Comparison of ENCODE assay signal across 14 mouse cellular contexts in the genomic region with DNA sequence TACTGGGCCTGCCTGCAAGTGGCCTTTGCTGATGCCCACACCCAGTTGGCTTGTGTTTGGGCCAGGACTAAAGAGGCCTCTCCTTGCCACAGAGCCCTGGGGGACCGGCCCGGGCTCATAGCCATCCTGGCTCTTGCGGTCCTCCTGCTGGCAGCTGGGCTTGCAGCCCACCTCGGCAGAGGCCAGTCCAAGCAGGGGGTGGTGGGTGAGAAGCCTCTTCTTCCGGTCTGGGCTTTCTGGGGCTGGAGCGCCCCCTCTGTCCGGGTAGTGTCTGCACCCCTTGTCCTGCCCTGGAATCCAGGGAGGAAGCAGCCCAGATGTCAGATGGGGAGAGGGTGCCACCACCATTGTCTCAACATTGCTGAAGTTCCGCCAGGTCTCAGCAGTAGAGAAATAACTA. TPM values are rescaled to one million over a fixed set of nuclear protein-coding genes. Genes with fewer than 3 reads are reported as not detected.
DNase-seq lines count a peak whose midpoint lies in the region; ATAC-seq and TF ChIP-seq lines count a peak whose summit lies in the region.
"Had no signal": no experiment of that assay in that cellular context is flagged by ENCODE, and none has a peak within 500 bp of the region (broad histone marks: within the 10 kb centered on the region; RNA-seq: fewer than 3 reads in every experiment).

No protein-coding gene starts in this region.

- ATAC-seq in liver, embryonic 12.5 days: no peak
- ATAC-seq: intestine, embryonic 16.5 days had no signal

- H3K9ac ChIP-seq in liver, embryonic 12.5 days: no peak overlapping the region
- H3K9ac ChIP-seq: embryonic facial prominence, embryonic 15.5 days; liver, embryonic 13.5 days; neural tube, embryonic 12.5 days had no signal

- TF ChIP-seq CTCF in thymus, adult 2 months (IDR thresholded peaks at IDR 0.05; ENCODE audit: borderline replicate concordance, control insufficient read depth, extremely low read depth, insufficient read depth, low read length, poor library complexity): no peak

- H3K9me3 ChIP-seq in liver, embryonic 12.5 days (replicated peaks): no peaks in the 10 kb centered on the region
- H3K9me3 ChIP-seq: embryonic facial prominence, embryonic 15.5 days; liver, embryonic 13.5 days; megakaryocyte, embryonic 14.5 days; neural tube, embryonic 12.5 days had no signal

- intact Hi-C loops in left cerebral cortex, postnatal 4 days (cut with DNase I): no loop called here

- H3K4me3 ChIP-seq in thymus, adult 2 months (ENCODE audit: control insufficient read depth, insufficient read depth, low read length): no peak overlapping the region
- no peak overlapping the region for H3K4me3 ChIP-seq in liver, embryonic 12.5 days
- H3K4me3 ChIP-seq: embryonic facial prominence, embryonic 15.5 days; liver, embryonic 13.5 days; megakaryocyte, embryonic 14.5 days; neural tube, embryonic 12.5 days had no signal

- TF ChIP-seq POLR2A in thymus, adult 2 months (IDR thresholded peaks at IDR 0.05; ENCODE audit: control insufficient read depth, extremely low read depth, insufficient read depth, low read length, poor library complexity): no peak

- DNase-seq in frontal cortex, postnatal 10 days (ENCODE audit: low spot score in 2 of 2): peak; percentile 51 to 64
- no peak for DNase-seq in frontal cortex, postnatal 14 days (ENCODE audit: low spot score in 2 of 2)
- peak; percentile 93 for DNase-seq in left cerebral cortex, postnatal 4 days
- DNase-seq in left cerebral cortex, adult 8-10 months (ENCODE audit: low spot score in 2 of 2): no peak
- peak; percentile 44 for DNase-seq in adrenal gland, postnatal 25 days
- DNase-seq in cerebellum, postnatal 25 days: peak; percentile 86 to 87
- no peak for DNase-seq in thymus, adult 2 months
- DNase-seq: liver, embryonic 13.5 days; spleen, adult 18-20 months had no signal

- H3K4me1 ChIP-seq in thymus, adult 2 months (replicated peaks; ENCODE audit: control insufficient read depth, insufficient read depth, low read length): no peaks in the 10 kb centered on the region
- H3K4me1 ChIP-seq in liver, embryonic 12.5 days: no peaks in the 10 kb centered on the region
- H3K4me1 ChIP-seq: embryonic facial prominence, embryonic 15.5 days; liver, embryonic 13.5 days; megakaryocyte, embryonic 14.5 days had no signal

- 82% methylated on average over 8 of the region's 8 CpGs for WGBS in thymus, adult 2 months
- WGBS in liver, embryonic 12.5 days (ENCODE audit: insufficient replicate concordance): 58% methylated on average over 8 of the region's 8 CpGs

- no peaks in the 10 kb centered on the region for H3K36me3 ChIP-seq in thymus, adult 2 months (ENCODE audit: control insufficient read depth, insufficient read depth, low read length)
- H3K36me3 ChIP-seq in liver, embryonic 12.5 days: no peaks in the 10 kb centered on the region
- H3K36me3 ChIP-seq: embryonic facial prominence, embryonic 15.5 days; liver, embryonic 13.5 days had no signal

- no peak overlapping the region for H3K4me2 ChIP-seq in liver, embryonic 12.5 days
- H3K4me2 ChIP-seq: embryonic facial prominence, embryonic 15.5 days; liver, embryonic 13.5 days; neural tube, embryonic 12.5 days had no signal

- H3K27me3 ChIP-seq in thymus, adult 2 months (ENCODE audit: control insufficient read depth, insufficient read depth, low read length): no peaks in the 10 kb centered on the region
- H3K27me3 ChIP-seq in liver, embryonic 12.5 days (replicated peaks): no peaks in the 10 kb centered on the region; the same call in 1 of the 2 replicates
- H3K27me3 ChIP-seq: embryonic facial prominence, embryonic 15.5 days; liver, embryonic 13.5 days; neural tube, embryonic 12.5 days had no signal

- H3K27ac ChIP-seq in thymus, adult 2 months (ENCODE audit: control insufficient read depth, insufficient read depth, low read length): no peak overlapping the region
- no peak overlapping the region for H3K27ac ChIP-seq in liver, embryonic 12.5 days
- H3K27ac ChIP-seq: embryonic facial prominence, embryonic 15.5 days; liver, embryonic 13.5 days; neural tube, embryonic 12.5 days had no signal

RNA-seq across cellular contexts. Expression of gene Lrrn2, which starts 58.9 kb away (rescaled TPM):
- 100 to 1,000 TPM; 101 to 117 TPM for total RNA-seq in left cerebral cortex, postnatal 4 days (2021)
- 10 to 100 TPM; 96.0 to 99.7 (median 97.0) TPM for total RNA-seq in left cerebral cortex, adult 8-10 months (2022)
- 9.4 and 9.7 TPM in 2 replicates for total RNA-seq in adrenal gland, postnatal 25 days (2021)
- polyA plus RNA-seq in thymus, adult 2 months (2012; rRNA removed): 0.93 and 1.5 TPM in 2 replicates
- polyA plus RNA-seq in liver, embryonic 12.5 days (2016; fragmentation: Nextera tagmentation; extraction: Ambion mirVana): 0.55 and 0.62 TPM in 2 replicates

Comparison
In these comparisons a context has a peak if more than half of its experiments do, and no peak if none do; other contexts are left out.
1. DNase-seq: peak in frontal cortex, postnatal 10 days (2 of 2), left cerebral cortex, postnatal 4 days (single experiment), adrenal gland, postnatal 25 days (single experiment) and cerebellum, postnatal 25 days (2 of 2); none in frontal cortex, postnatal 14 days (0 of 2), left cerebral cortex, adult 8-10 months (0 of 2) and thymus, adult 2 months (single experiment).